Mouse (Mus musculus) CH12.LX (cell line): ENCODE data around the gene Tmed6. TPM values are rescaled to one million over a fixed set of nuclear protein-coding genes. Genes with fewer than 3 reads are reported as not detected.

Source experiments
- DNase-seq: peaks from one replicate; pipeline ENCODE4 v3.0.0-alpha.2; 2013; ENCODE audit errors: extremely low read depth
- H3K27ac ChIP-seq: 2 replicates; pipeline ENCODE4 v1.5.1; 2012; ENCODE audit warnings: low read depth, mild to moderate bottlenecking, control low read depth, moderate library complexity; ENCODE audit not compliant: insufficient read depth
- H3K27me3 ChIP-seq: replicated peaks from 2 replicates; pipeline ENCODE3; 2012; ENCODE audit warnings: inconsistent platforms
- H3K36me3 ChIP-seq, 2 experiments: replicated peaks in 1 of 2; 2 replicates each; pipeline versions ENCODE3 to v1.6.1; 2012; ENCODE audit warnings: inconsistent platforms in 1 of 2, low read length in 1 of 2, mild to moderate bottlenecking in 1 of 2, mixed read lengths in 1 of 2, moderate library complexity in 1 of 2; ENCODE audit not compliant: control insufficient read depth in 1 of 2, insufficient read depth in 1 of 2
- H3K4me1 ChIP-seq, 2 experiments: 2 replicates each; pipeline ENCODE4 v1.6.1; 2012; ENCODE audit warnings: inconsistent platforms in 1 of 2, moderate library complexity in 1 of 2; ENCODE audit not compliant: insufficient read depth in 2 of 2, control insufficient read depth in 1 of 2
- H3K4me2 ChIP-seq: 2 replicates; pipeline ENCODE4 v1.6.1; 2012; ENCODE audit warnings: low read depth, mild to moderate bottlenecking, control low read depth; ENCODE audit not compliant: poor library complexity, insufficient read depth, severe bottlenecking
- H3K4me3 ChIP-seq, 3 experiments: fragments of 150-350 bp in 1 of 3; sonication (generic) in 1 of 3; replicated peaks in 1 of 3; 2 replicates each; pipeline versions ENCODE3 to v1.5.1; 2011 to 2012; ENCODE audit warnings: low read depth in 2 of 3, low read length in 2 of 3, mild to moderate bottlenecking in 2 of 3, moderate library complexity in 2 of 3, control low read depth in 1 of 3, improper control_type of control experiment in 1 of 3, inconsistent platforms in 1 of 3, mixed read lengths in 1 of 3; ENCODE audit not compliant: poor library complexity in 1 of 3
- H3K79me2 ChIP-seq: replicated peaks from 2 replicates; pipeline ENCODE4 v1.6.1; 2012; ENCODE audit warnings: mild to moderate bottlenecking, moderate library complexity; ENCODE audit not compliant: control insufficient read depth, poor library complexity, insufficient read depth, severe bottlenecking; ENCODE audit errors: extremely low read depth
- H3K9ac ChIP-seq: 2 replicates; pipeline ENCODE4 v1.6.1; 2012; ENCODE audit warnings: low read depth, mild to moderate bottlenecking, control low read depth, moderate library complexity; ENCODE audit not compliant: insufficient read depth
- H3K9me3 ChIP-seq: replicated peaks from 2 replicates; pipeline ENCODE3; 2012; ENCODE audit warnings: low read length, inconsistent platforms, mixed read lengths
- CHD1 ChIP-seq: IDR thresholded peaks from 2 replicates; pipeline ENCODE4 v1.6.1; 2012; ENCODE audit warnings: low read depth, low read length, improper control_type of control experiment, inconsistent platforms
- ELF1 ChIP-seq: IDR thresholded peaks from 2 replicates; pipeline ENCODE4 v1.6.1; 2014; ENCODE audit warnings: low read depth, mild to moderate bottlenecking, inconsistent platforms, low read length, improper control_type of control experiment
- EP300 ChIP-seq: IDR thresholded peaks from 2 replicates; pipeline ENCODE4 v1.6.1; 2011; ENCODE audit warnings: low read length, improper control_type of control experiment
- ETS1 ChIP-seq: conservative IDR thresholded peaks from 2 replicates; pipeline ENCODE4 v1.6.1; 2012; ENCODE audit warnings: low read depth, mild to moderate bottlenecking, inconsistent platforms, low read length, improper control_type of control experiment, moderate library complexity
- HCFC1 ChIP-seq: IDR thresholded peaks from 2 replicates; pipeline ENCODE4 v1.6.1; 2012; ENCODE audit warnings: low read depth, mild to moderate bottlenecking, inconsistent platforms, low read length, improper control_type of control experiment
- IRF4 ChIP-seq: IDR thresholded peaks from 2 replicates; pipeline ENCODE4 v1.6.1; 2014; ENCODE audit warnings: low read depth, mild to moderate bottlenecking, inconsistent platforms, low read length, improper control_type of control experiment
- JUN ChIP-seq: IDR thresholded peaks from 2 replicates; pipeline ENCODE4 v1.6.1; 2011; ENCODE audit warnings: low read depth, mild to moderate bottlenecking, low read length, improper control_type of control experiment, moderate library complexity; ENCODE audit not compliant: insufficient read depth
- JUND ChIP-seq: conservative IDR thresholded peaks from 2 replicates; pipeline ENCODE4 v1.6.1; 2011; ENCODE audit warnings: low read depth, low read length, improper control_type of control experiment
- KAT2A ChIP-seq: IDR thresholded peaks from 2 replicates; pipeline ENCODE4 v1.6.1; 2012; ENCODE audit warnings: low read length, improper control_type of control experiment, inconsistent platforms; ENCODE audit not compliant: insufficient replicate concordance
- MAFK ChIP-seq: IDR thresholded peaks from 2 replicates; pipeline ENCODE4 v1.6.1; 2011; ENCODE audit warnings: low read length, improper control_type of control experiment; ENCODE audit not compliant: insufficient replicate concordance
- MAX ChIP-seq: IDR thresholded peaks from 2 replicates; pipeline ENCODE4 v1.6.1; 2011; ENCODE audit warnings: low read length, improper control_type of control experiment
- MAZ ChIP-seq: IDR thresholded peaks from 2 replicates; pipeline ENCODE4 v1.6.1; 2012; ENCODE audit warnings: low read depth, mild to moderate bottlenecking, inconsistent platforms, low read length, improper control_type of control experiment, moderate library complexity
- MEF2A ChIP-seq: IDR thresholded peaks from 2 replicates; pipeline ENCODE4 v1.6.1; 2014; ENCODE audit warnings: low read depth, mild to moderate bottlenecking, inconsistent platforms, low read length, improper control_type of control experiment, borderline replicate concordance
- NELFE ChIP-seq: IDR thresholded peaks from 2 replicates; pipeline ENCODE4 v1.6.1; 2011; ENCODE audit warnings: low read depth, low read length, improper control_type of control experiment
- NRF1 ChIP-seq: IDR thresholded peaks from 2 replicates; pipeline ENCODE4 v1.6.1; 2014; ENCODE audit warnings: low read depth, mild to moderate bottlenecking, inconsistent platforms, low read length, improper control_type of control experiment, moderate library complexity
- POLR2A ChIP-seq: IDR thresholded peaks from 2 replicates; pipeline ENCODE4 v1.6.1; 2011; ENCODE audit warnings: low read depth, mild to moderate bottlenecking, improper control_type of control experiment, low read length
- POLR2AphosphoS2 ChIP-seq: IDR thresholded peaks from 2 replicates; pipeline ENCODE4 v1.6.1; 2011; ENCODE audit warnings: low read depth, low read length, improper control_type of control experiment
- RCOR1 ChIP-seq: conservative IDR thresholded peaks from 2 replicates; pipeline ENCODE4 v1.6.1; 2012; ENCODE audit warnings: low read depth, mild to moderate bottlenecking, inconsistent platforms, low read length, improper control_type of control experiment
- SIN3A ChIP-seq: IDR thresholded peaks from 2 replicates; pipeline ENCODE4 v1.6.1; 2012; ENCODE audit warnings: low read length, improper control_type of control experiment, inconsistent platforms
- TBP ChIP-seq: conservative IDR thresholded peaks from 2 replicates; pipeline ENCODE4 v1.6.1; 2011; ENCODE audit warnings: low read depth, low read length, improper control_type of control experiment
- UBTF ChIP-seq: IDR thresholded peaks from 2 replicates; pipeline ENCODE4 v1.6.1; 2012; ENCODE audit warnings: low read depth, mild to moderate bottlenecking, inconsistent platforms, low read length, improper control_type of control experiment, moderate library complexity
- ZC3H11A ChIP-seq: IDR thresholded peaks from 2 replicates; pipeline ENCODE4 v1.6.1; 2012; ENCODE audit warnings: low read depth, mild to moderate bottlenecking, inconsistent platforms, low read length, improper control_type of control experiment
- ZNF384 ChIP-seq: IDR thresholded peaks from 2 replicates; pipeline ENCODE4 v1.6.1; 2012; ENCODE audit warnings: low read depth, low read length, improper control_type of control experiment, inconsistent platforms
- dilution Hi-C: fragments of 300-500 bp; cut with MboI; formaldehyde crosslinking; loops from 2 replicates; pipeline ENCODE4 v1.14.3; 2020; ENCODE audit warnings: low sequenced_read_pairs; ENCODE audit not compliant: extremely low pct_unique_long_range_greater_than_20kb, extremely low pct_ligation_motif_present
- in situ Hi-C: fragments of 300-500 bp; cut with MboI; formaldehyde crosslinking; loops from 3 replicates; pipeline ENCODE4 v1.14.3; 2019; ENCODE audit warnings: low sequenced_read_pairs, low pct_ligation_motif_present, low pct_unique_long_range_greater_than_20kb, mixed read lengths
- polyA plus RNA-seq: library from polyadenylated mRNA; unstranded; fragments of >175 nt; gene quantifications from 2 replicates; pipeline ENCODE4 v1.2.1, GENCODE M21; 2012; ENCODE audit warnings: low read depth; ENCODE audit not compliant: insufficient read length
- total RNA-seq, 2 experiments: library from RNA; depleted of rRNA; stranded (reverse); fragments of 300-350 nt in 1 of 2; fragments of >200 nt in 1 of 2; gene quantifications; 2 replicates each; pipeline ENCODE4 v1.2.3; 2012 to 2014

The Tmed6 gene
- total and polyA plus RNA-seq, 3 experiments = 0.36 to 0.97 TPM; not detected in 1

GRCm38 (mm10) chr8:107074128-107074527 lies 8.7 kb upstream of the Tmed6 start:
- peaks cover 0 to 1% of the 10 kb centered on the region in 2 experiments; a peak in 1 of 4 replicates for H3K4me1 ChIP-seq
- H3K9ac ChIP-seq = no peak overlapping the region
- H3K9me3 ChIP-seq = no peaks in the 10 kb centered on the region
- H3K27me3 ChIP-seq = no peaks in the 10 kb centered on the region
- H3K27ac ChIP-seq = no peak overlapping the region
- TF ChIP-seq EP300 = no peak
- no peak for TF ChIP-seq NELFE
- TF ChIP-seq ZC3H11A = no peak
- TF ChIP-seq KAT2A = no peak
- no peak for TF ChIP-seq JUN
- TF ChIP-seq CHD1 = no peak
- no peak for TF ChIP-seq POLR2AphosphoS2
- TF ChIP-seq POLR2A = no peak
- TF ChIP-seq MAFK = no peak
- no peak for TF ChIP-seq IRF4
- no peak for TF ChIP-seq ZNF384
- no peak for TF ChIP-seq HCFC1
- no peak for TF ChIP-seq SIN3A
- TF ChIP-seq JUND = no peak
- in situ Hi-C loops = no loop called here
- DNase-seq = no peak
- no peaks in the 10 kb centered on the region for H3K79me2 ChIP-seq
- dilution Hi-C loops = no loop called here
- H3K36me3 ChIP-seq = peaks cover 76 to 94% of the 10 kb centered on the region in 2 experiments
- H3K4me2 ChIP-seq = no peak overlapping the region
- no peak overlapping the region for H3K4me3 ChIP-seq

- Histone ChIP-seq H3K4me3 (no peak overlapping the region), H3K9me3 (no peaks in the 10 kb centered on the region), H3K79me2 (no peaks in the 10 kb centered on the region), H3K4me1 (no peaks in the 10 kb centered on the region), H3K9ac (no peak overlapping the region), H3K27me3 (no peaks in the 10 kb centered on the region), H3K27ac (no peak overlapping the region), H3K4me2 (no peak overlapping the region), H3K36me3 (peaks cover 75 to 95% of the 10 kb centered on the region in 2 experiments)
- in situ Hi-C loops = no loop called here
- DNase-seq = no peak
- dilution Hi-C loops = no loop called here
- TF ChIP-seq RCOR1 = no peak
- no peak for TF ChIP-seq MEF2A
- TF ChIP-seq ZC3H11A = no peak
- TF ChIP-seq IRF4 = no peak
- no peak for TF ChIP-seq ELF1
- no peak for TF ChIP-seq SIN3A
- TF ChIP-seq UBTF = no peak
- TF ChIP-seq ETS1 = no peak
- no peak for TF ChIP-seq ZNF384
- TF ChIP-seq POLR2A = no peak
- no peak for TF ChIP-seq HCFC1
- TF ChIP-seq TBP = no peak
- TF ChIP-seq POLR2AphosphoS2 = no peak
- TF ChIP-seq MAX = no peak
- no peak for TF ChIP-seq MAZ
- no peak for TF ChIP-seq CHD1
- no peak for TF ChIP-seq NRF1
These were observed 8.3 kb upstream of the Tmed6 start for GRCm38 (mm10) chr8:107073706-107074105.
